Mouse (Mus musculus) kidney, postnatal 0 days (tissue): ENCODE results near the gene Pla2g16. TPM values are rescaled to one million over a fixed set of nuclear protein-coding genes. Genes with fewer than 3 reads are reported as not detected.

Source experiments
- ATAC-seq: fragments of 200-750 bp; cut with Nextera tagmentation; replicated peaks from 2 replicates; pipeline ENCODE4 v1.8.0; 2017; ENCODE audit warnings: low read depth, moderate number of reproducible peaks, moderate TSS enrichment, moderate library complexity; ENCODE audit not compliant: low FRiP score
- DNase-seq: peaks from one replicate; pipeline ENCODE4 v3.0.0-alpha.2; 2016; ENCODE audit warnings: low spot score
- H3K27ac ChIP-seq: fragments of 300-500 bp; sonication (generic); 2 replicates; pipeline ENCODE4 v1.5.1; 2014; ENCODE audit warnings: mild to moderate bottlenecking
- H3K27me3 ChIP-seq: fragments of 300-500 bp; sonication (generic); 2 replicates; pipeline ENCODE4 v1.6.1; 2014; ENCODE audit warnings: low read length, mixed read lengths; ENCODE audit not compliant: insufficient read depth
- H3K36me3 ChIP-seq: fragments of 300-500 bp; sonication (generic); 2 replicates; pipeline ENCODE4 v1.6.1; 2014; ENCODE audit warnings: low read length, mixed read lengths; ENCODE audit not compliant: insufficient read depth
- H3K4me1 ChIP-seq: fragments of 300-500 bp; sonication (generic); replicated peaks from 2 replicates; pipeline ENCODE4 v1.6.1; 2014; ENCODE audit warnings: antibody characterized with exemption, low read length, mixed read lengths; ENCODE audit not compliant: insufficient read depth
- H3K4me2 ChIP-seq: fragments of 300-500 bp; sonication (generic); 2 replicates; pipeline ENCODE4 v1.6.1; 2014; ENCODE audit warnings: mild to moderate bottlenecking, low read length, moderate library complexity, mixed read lengths
- H3K4me3 ChIP-seq: fragments of 300-500 bp; sonication (generic); replicated peaks from 2 replicates; pipeline ENCODE4 v1.5.1; 2014; ENCODE audit warnings: low read depth, low read length
- H3K9ac ChIP-seq: fragments of 300-500 bp; sonication (generic); 2 replicates; pipeline ENCODE4 v1.6.1; 2014; ENCODE audit warnings: low read depth, low read length
- H3K9me3 ChIP-seq: fragments of 300-500 bp; sonication (generic); replicated peaks from 2 replicates; pipeline ENCODE4 v1.6.1; 2016; ENCODE audit warnings: low read length, inconsistent platforms, mixed read lengths
- CTCF ChIP-seq: IDR thresholded peaks from 2 replicates; pipeline ENCODE4 v1.5.1; 2016; ENCODE audit warnings: antibody characterized with exemption, low read depth, mild to moderate bottlenecking, moderate library complexity
- WGBS: fragments of 180-500 bp; shearing (Covaris S2); extraction: QIAGEN DNeasy Blood & Tissue Kit; methylation state at CpG from one replicate; pipeline ENCODE4 v1.1.7; 2014; 5-methylcytosine and 5-hydroxymethylcytosine counted together
- polyA plus RNA-seq: library from polyadenylated mRNA; unstranded; fragments of >200 nt; fragmentation: Nextera tagmentation; extraction: Ambion mirVana; gene quantifications from 2 replicates; pipeline ENCODE4 v1.2.1, GENCODE M21; 2015

Gene Pla2g16
- polyA plus RNA-seq, 1 experiment from 2014 or later = 20.5 TPM

DNA sequence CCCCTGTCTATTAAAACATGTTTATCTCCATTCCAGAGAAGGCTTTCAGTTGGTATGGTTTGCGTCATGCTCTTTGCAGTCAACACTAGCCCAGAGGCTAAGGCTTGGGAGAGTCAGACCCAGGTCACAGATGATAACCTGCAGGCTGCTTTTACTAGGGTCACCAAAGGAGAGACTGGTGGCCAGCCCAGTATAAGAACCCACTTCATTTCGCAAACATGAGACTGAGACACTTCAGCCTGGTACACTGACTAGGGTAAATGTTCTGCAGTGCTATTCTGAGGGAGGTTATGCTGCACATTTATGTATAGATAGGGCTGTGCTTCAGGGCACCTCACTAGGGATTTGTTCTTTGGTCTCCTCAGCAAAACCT, 5.0 kb upstream of the Pla2g16 start:
- Histone ChIP-seq H3K4me2 (no peak overlapping the region), H3K27me3 (no peaks in the 10 kb centered on the region), H3K9ac (no peak overlapping the region), H3K36me3 (no peaks in the 10 kb centered on the region), H3K27ac (no peak overlapping the region), H3K4me1 (no peaks in the 10 kb centered on the region), H3K4me3 (no peak overlapping the region), H3K9me3 (no peaks in the 10 kb centered on the region)
- DNase-seq (no peak), ATAC-seq (no peak)
- WGBS = 85% methylated on average over 2 of the region's 2 CpGs
- no peak for TF ChIP-seq CTCF

DNA sequence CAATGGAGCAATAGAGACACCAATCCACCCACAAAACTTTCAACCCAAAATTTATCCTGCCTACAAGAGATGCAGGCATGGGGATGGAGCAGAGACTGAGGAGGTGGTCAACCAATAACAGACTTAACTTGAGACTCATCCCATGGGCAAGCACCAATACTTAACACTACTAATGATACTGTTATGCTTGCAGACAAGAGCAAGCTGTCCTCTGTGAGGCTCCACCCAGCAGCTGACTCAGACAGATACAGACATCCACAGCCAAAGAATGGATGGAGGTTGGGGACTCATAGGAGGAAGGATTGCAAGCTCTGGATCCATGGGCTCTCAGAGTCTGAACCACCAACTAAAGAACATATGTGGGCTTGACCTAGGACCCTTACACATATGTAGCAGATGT, 3.8 kb upstream of the Pla2g16 start:
- H3K27ac ChIP-seq = no peak overlapping the region
- H3K9ac ChIP-seq = no peak overlapping the region
- TF ChIP-seq CTCF = no peak
- peaks cover 4% of the 10 kb centered on the region; the same call in 1 of the 2 replicates for H3K4me1 ChIP-seq
- ATAC-seq = no peak
- no peaks in the 10 kb centered on the region for H3K9me3 ChIP-seq
- H3K4me3 ChIP-seq = no peak overlapping the region
- H3K27me3 ChIP-seq = no peaks in the 10 kb centered on the region
- no peak overlapping the region for H3K4me2 ChIP-seq
- no peaks in the 10 kb centered on the region for H3K36me3 ChIP-seq
- DNase-seq = no peak

DNA sequence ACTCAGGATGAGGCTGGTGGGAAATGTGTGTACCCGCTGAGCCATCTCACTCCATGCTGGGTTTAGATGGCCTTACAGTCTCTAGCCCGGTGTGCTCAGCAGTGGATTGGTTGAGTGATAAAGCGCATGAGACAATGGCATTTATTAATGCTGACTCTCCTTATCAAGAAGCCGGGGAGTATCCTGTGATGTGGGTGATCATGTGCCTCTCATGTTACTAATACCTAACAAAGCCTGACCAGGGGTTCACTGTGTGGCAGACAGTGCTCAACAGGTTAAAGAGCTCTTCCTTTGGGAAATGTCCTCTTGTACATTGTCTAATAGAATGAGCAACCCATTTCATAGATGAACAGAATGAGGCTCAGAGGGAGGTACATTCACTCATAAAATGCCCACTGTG, 2.4 kb upstream of the Pla2g16 start:
- WGBS = 71% methylated on average over 4 of the region's 4 CpGs
- H3K9me3 ChIP-seq = no peaks in the 10 kb centered on the region
- ATAC-seq = no peak
- no peaks in the 10 kb centered on the region for H3K27me3 ChIP-seq
- H3K36me3 ChIP-seq = no peaks in the 10 kb centered on the region
- H3K4me1 ChIP-seq = peaks cover 5% of the 10 kb centered on the region; the same call in 1 of the 2 replicates
- no peak for DNase-seq
- H3K9ac ChIP-seq = no peak overlapping the region
- no peak for TF ChIP-seq CTCF
- H3K27ac ChIP-seq = no peak overlapping the region
- no peak overlapping the region for H3K4me3 ChIP-seq
- H3K4me2 ChIP-seq = no peak overlapping the region

DNA sequence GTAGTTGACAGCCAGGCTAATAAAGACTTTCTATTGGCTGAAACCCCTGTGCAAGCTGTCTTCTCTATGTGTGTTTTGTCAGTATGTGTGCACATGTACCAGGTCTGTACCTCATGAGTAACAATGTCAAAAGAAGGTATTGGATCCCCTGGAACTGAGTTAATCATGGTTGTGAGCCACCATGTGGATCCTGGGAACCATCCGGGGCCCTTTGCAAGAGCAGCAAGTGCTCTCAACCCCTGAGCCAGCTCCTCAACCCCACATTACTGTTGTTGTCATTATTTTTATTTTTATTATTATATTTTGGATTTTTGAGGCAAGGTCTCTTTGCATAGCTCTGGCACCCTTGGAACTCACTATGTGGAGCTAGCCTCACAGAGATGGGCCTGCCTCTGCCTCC, 618 bp upstream of the Pla2g16 start:
- no peak overlapping the region for H3K27ac ChIP-seq
- ATAC-seq (no peak), DNase-seq (no peak)
- no peaks in the 10 kb centered on the region for H3K9me3 ChIP-seq
- H3K4me2 ChIP-seq = no peak overlapping the region
- no peak overlapping the region for H3K4me3 ChIP-seq
- peaks cover 5% of the 10 kb centered on the region; the same call in 1 of the 2 replicates for H3K4me1 ChIP-seq
- no peak for TF ChIP-seq CTCF
- H3K9ac ChIP-seq = no peak overlapping the region
- 88% methylated on average over 1 of the region's 1 CpGs for WGBS
- H3K27me3 ChIP-seq = no peaks in the 10 kb centered on the region
- H3K36me3 ChIP-seq = no peaks in the 10 kb centered on the region

DNA sequence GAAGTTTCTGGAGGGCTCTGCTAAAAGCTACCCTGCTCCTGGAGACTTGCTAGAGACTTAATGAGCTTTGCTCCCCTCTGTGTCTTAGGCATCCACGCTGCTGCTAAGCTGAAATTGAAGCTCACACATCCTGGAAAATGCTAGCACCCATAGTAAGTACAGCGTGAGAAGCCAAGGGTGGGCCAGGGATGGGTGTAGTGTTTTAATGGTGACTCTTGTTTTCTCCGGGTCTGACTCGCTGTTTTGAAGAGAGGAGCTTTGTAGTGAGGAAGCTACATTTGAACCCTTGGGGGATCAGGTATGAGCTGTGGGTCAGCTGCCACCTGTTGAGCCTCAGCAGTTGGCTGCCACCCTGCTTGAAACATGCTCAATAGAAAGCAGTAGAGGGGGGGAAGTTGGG, 585 bp downstream of the Pla2g16 start:
- H3K9ac ChIP-seq = peak overlapping the region; percentile 65

DNA sequence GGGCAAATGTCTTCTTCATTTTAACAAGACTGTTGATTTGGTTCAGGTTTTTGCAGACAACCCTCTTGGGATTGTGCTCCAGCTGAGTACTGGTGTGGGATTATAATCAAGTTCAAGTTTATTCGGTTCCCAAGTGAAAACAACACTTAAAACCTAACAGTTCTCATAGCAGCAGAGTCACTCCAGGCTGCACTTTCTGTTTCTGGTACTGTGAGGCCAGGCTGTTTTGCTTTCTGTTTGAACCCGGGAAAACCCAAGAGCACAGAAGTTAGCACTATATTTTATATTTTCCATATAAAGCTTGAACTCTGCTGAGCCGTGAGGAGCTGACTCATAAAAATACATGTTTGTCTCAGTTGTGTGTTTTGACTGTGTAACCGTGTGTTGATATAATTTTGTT, 1.4 kb downstream of the Pla2g16 start:
- Histone ChIP-seq H3K9me3 (no peaks in the 10 kb centered on the region), H3K4me1 (peaks cover 5% of the 10 kb centered on the region; the same call in 1 of the 2 replicates), H3K4me3 (no peak overlapping the region), H3K9ac (no peak overlapping the region), H3K27me3 (no peaks in the 10 kb centered on the region), H3K27ac (no peak overlapping the region), H3K36me3 (no peaks in the 10 kb centered on the region), H3K4me2 (peak overlapping the region; percentile 81; the same call in 1 of the 2 replicates)
- ATAC-seq (no peak), DNase-seq (no peak)
- 71% methylated on average over 4 of the region's 4 CpGs for WGBS
- TF ChIP-seq CTCF = no peak

More for the DNA sequence above, 585 bp downstream of the Pla2g16 start:
- no peaks in the 10 kb centered on the region for H3K27me3 ChIP-seq
- peaks cover 5% of the 10 kb centered on the region; the same call in 1 of the 2 replicates for H3K4me1 ChIP-seq
- no peaks in the 10 kb centered on the region for H3K9me3 ChIP-seq
- H3K36me3 ChIP-seq = no peaks in the 10 kb centered on the region
- peak overlapping the region; percentile 55 for H3K4me3 ChIP-seq
- TF ChIP-seq CTCF = no peak
- no peak for ATAC-seq
- 10% methylated on average over 4 of the region's 4 CpGs for WGBS
- no peak for DNase-seq
- 0 out of 2 replicates have a peak overlapping the region, but pooled peaks have one; percentile 19 for H3K27ac ChIP-seq
- H3K4me2 ChIP-seq = peak overlapping the region; percentile 81

DNA sequence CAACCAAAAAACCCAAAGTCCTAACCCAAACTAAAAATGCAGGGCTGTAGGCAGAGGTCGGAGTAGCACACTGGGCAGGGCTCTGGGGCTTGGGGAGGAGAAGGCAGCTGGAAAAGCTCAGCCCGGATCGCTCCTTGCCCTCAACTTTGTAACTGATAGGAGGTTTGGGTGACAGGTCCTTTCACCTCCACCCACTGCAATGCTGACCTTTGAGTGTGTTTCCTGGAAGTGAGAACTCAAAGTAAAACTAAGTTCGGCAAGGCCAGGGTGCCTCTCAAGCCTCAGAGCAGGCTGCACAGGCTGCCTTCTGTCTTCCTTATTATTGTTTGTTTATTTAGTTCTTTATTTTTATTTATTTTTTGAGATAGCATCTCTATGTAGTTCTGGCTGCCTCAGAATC, 2.7 kb downstream of the Pla2g16 start:
- no peak for ATAC-seq

More for the DNA sequence above, 2.7 kb downstream of the Pla2g16 start:
- no peak overlapping the region for H3K4me2 ChIP-seq
- no peaks in the 10 kb centered on the region for H3K9me3 ChIP-seq
- no peaks in the 10 kb centered on the region for H3K36me3 ChIP-seq
- no peak overlapping the region for H3K4me3 ChIP-seq
- H3K4me1 ChIP-seq = peaks cover 5% of the 10 kb centered on the region; the same call in 1 of the 2 replicates
- 37% methylated on average over 4 of the region's 4 CpGs for WGBS
- DNase-seq = no peak
- H3K27ac ChIP-seq = no peak overlapping the region
- no peak for TF ChIP-seq CTCF
- no peaks in the 10 kb centered on the region for H3K27me3 ChIP-seq
- no peak overlapping the region for H3K9ac ChIP-seq
